In the genomic region with DNA sequence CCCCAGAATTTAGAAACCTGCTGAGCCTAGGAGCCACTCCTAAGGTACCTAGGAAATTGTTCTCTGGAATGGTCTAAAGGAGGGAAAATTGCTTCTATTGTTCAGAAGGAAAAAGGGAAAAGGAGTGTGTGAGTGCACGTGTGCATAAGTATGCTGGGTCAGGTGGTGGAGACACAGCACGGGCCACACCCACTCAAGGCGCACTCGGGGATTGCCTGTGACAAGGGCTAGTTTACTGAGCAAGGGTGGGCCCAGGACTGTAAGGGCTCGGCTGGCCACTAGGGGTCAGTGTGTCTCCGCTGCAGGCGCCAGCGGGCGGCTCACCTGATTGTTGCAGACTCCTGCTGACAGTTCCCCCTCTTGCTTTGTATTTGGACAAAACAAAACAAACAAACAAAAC, we compare ENCODE assay signal across 8 mouse cellular contexts. TPM values are rescaled to one million over a fixed set of nuclear protein-coding genes. Genes with fewer than 3 reads are reported as not detected.
DNase-seq lines count a peak whose midpoint lies in the region; ATAC-seq and TF ChIP-seq lines count a peak whose summit lies in the region.

No protein-coding gene starts in this region.

- H3K79me2 ChIP-seq in macrophage (ENCODE audit: inconsistent target) = no peaks in the 10 kb centered on the region

- TF ChIP-seq POLR2A in cortical plate, adult 2 months (IDR thresholded peaks at IDR 0.05; ENCODE audit: extremely low read depth, insufficient read depth, low read length) = no peak

- no peak overlapping the region for H3K27ac ChIP-seq in cortical plate, adult 2 months (ENCODE audit: insufficient read depth, low read length)
- peak overlapping the region; percentile 54; the same call in 1 of the 2 replicates for H3K27ac ChIP-seq in left cerebral cortex, adult 2 months
- H3K27ac ChIP-seq in macrophage = no peak overlapping the region

- intact Hi-C loops in left cerebral cortex, adult 2 months (cut with DNase I) = loop anchor here (1.0 to 10.0 kb wide), 2 partner anchors 65 to 824 kb away; no protein-coding TSS in a partner anchor

- no peaks in the 10 kb centered on the region for H3K4me1 ChIP-seq in cortical plate, adult 2 months (ENCODE audit: control insufficient read depth, insufficient read depth, low read length)

- no peaks in the 10 kb centered on the region for H3K36me3 ChIP-seq in macrophage (ENCODE audit: inconsistent target)

- DNase-seq in gastrocnemius, adult 8-10 months (ENCODE audit: low spot score in 2 of 2) = peak; percentile 78 to 79
- DNase-seq in hindlimb bud, embryonic 11.5 days (ENCODE audit: extremely low spot score, low read depth, low spot score) = peak; percentile 22
- DNase-seq in left cerebral cortex, adult 2 months (ENCODE audit: extremely low spot score in 1 of 2, low spot score in 2 of 2) = peak; percentile 80 to 84
- DNase-seq in retina, postnatal 7 days (ENCODE audit: low read depth, low spot score) = peak; percentile 45
- peak; percentile 68 to 77 for DNase-seq in urinary bladder, adult 18-20 months (ENCODE audit: low spot score in 2 of 2)

- WGBS in macrophage (ENCODE audit: missing documents) = 1% methylated on average over 9 of the region's 9 CpGs

- TF ChIP-seq CTCF in cortical plate, adult 2 months (IDR thresholded peaks at IDR 0.05; ENCODE audit: extremely low read depth, insufficient read depth, low read length) = peak; percentile 76
- no peak; the same call in none of the 2 replicates for TF ChIP-seq CTCF in left cerebral cortex, adult 2 months (IDR thresholded peaks at IDR 0.05)

- peak; percentile 91 for ATAC-seq in activated CD4-positive, CD25-positive, alpha-beta regulatory T cell, adult 4 months

- peak overlapping the region; percentile 21 for H3K4me3 ChIP-seq in cortical plate, adult 2 months (ENCODE audit: insufficient read depth, low read length)
- H3K4me3 ChIP-seq in left cerebral cortex, adult 2 months = peak overlapping the region; percentile 48
- peak overlapping the region; percentile 38 for H3K4me3 ChIP-seq in macrophage (ENCODE audit: inconsistent target)

RNA-seq across cellular contexts. Expression of gene Gm525, which starts 26.8 kb away (rescaled TPM):
- polyA plus RNA-seq in activated CD4-positive, CD25-positive, alpha-beta regulatory T cell, adult 4 months (2017; shearing (Covaris generic)) = not detected
- polyA plus RNA-seq in cortical plate, adult 2 months (2012; rRNA removed) = 0.23 and 0.45 TPM in 2 replicates
- total RNA-seq in gastrocnemius, adult 8-10 months (2022) = not detected
- under 1 TPM in 1 of 2 experiments, not detected in 1; 0.95 TPM for total RNA-seq in left cerebral cortex, adult 2 months (2021)
- total RNA-seq in macrophage (2018; cell fraction: chromatin; rRNA removed) = not detected
- not detected for total RNA-seq in macrophage (2018; cell fraction: cytosol; rRNA removed)
- total RNA-seq in macrophage (2018; cell fraction: nucleus; rRNA removed) = not detected
- not detected in 3 replicates for polyA plus RNA-seq in macrophage (2018)

RNA-seq across cellular contexts. Expression of gene Dgke, which starts 33.8 kb away (rescaled TPM):
- polyA plus RNA-seq in activated CD4-positive, CD25-positive, alpha-beta regulatory T cell, adult 4 months (2017; shearing (Covaris generic)) = 1 to 10 TPM; 3.7 to 4.9 TPM
- polyA plus RNA-seq in cortical plate, adult 2 months (2012; rRNA removed) = 35.3 and 36.2 TPM in 2 replicates
- 1 to 10 TPM; 2.1 to 3.6 (median 2.9) TPM for total RNA-seq in gastrocnemius, adult 8-10 months (2022)
- total RNA-seq in left cerebral cortex, adult 2 months (2021) = 10 to 100 TPM; 52.8 to 57.0 TPM
- 10 to 100 TPM in 15 of 26 experiments, 1 to 10 TPM in 11; 2.0 to 22.1 (median 14.3) TPM for total RNA-seq in macrophage (2018; cell fraction: chromatin; rRNA removed)
- 1 to 10 TPM; 3.9 to 8.9 (median 5.8) TPM for total RNA-seq in macrophage (2018; cell fraction: cytosol; rRNA removed)
- 10 to 100 TPM in 16 of 26 experiments, 1 to 10 TPM in 10; 5.0 to 20.2 (median 11.0) TPM for total RNA-seq in macrophage (2018; cell fraction: nucleus; rRNA removed)
- 3.6 to 6.2 TPM (median 4.9 TPM) in 3 replicates for polyA plus RNA-seq in macrophage (2018)

Comparison
In these comparisons a context has a peak if more than half of its experiments do, and no peak if none do; other contexts are left out.
1. DNase-seq: peak in every context shown above with its lines; median percentile 82 in left cerebral cortex, adult 2 months; 78 in gastrocnemius, adult 8-10 months; 72 in urinary bladder, adult 18-20 months; 45 in retina, postnatal 7 days; 22 in hindlimb bud, embryonic 11.5 days.